Mouse (Mus musculus): ENCODE results near the gene Gls2.

DNA sequence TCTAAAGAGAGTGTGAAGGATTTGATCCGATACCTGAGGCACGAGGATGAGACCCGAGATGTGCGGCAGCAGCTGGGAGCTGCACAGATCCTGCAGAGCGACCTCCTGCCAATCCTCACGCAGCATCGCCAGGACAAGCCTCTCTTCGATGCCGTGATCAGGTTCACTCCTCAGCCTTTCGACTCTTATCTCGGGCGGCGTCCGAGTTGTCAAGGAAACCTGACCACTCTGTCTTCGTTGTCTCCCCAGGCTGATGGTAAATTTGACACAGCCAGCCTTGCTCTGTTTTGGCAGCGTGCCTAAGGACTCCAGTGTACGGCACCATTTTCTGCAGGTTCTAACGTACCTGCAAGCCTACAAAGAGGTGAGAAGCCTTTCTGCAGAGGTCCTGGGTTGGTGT lies 45.9 kb downstream of the Gls2 start:
- TF ChIP-seq CTCF (IDR thresholded peaks at IDR 0.05; ENCODE audit: insufficient read depth, low read length) (no peak), POLR2A (IDR thresholded peaks at IDR 0.05; ENCODE audit: borderline replicate concordance, extremely low read depth, low read depth, low read length) (no peak)

Data from lung, adult 2 months (tissue).